Mouse (Mus musculus): ENCODE data around the gene Numbl.

- TF ChIP-seq CTCF (IDR thresholded peaks at IDR 0.05; ENCODE audit: borderline replicate concordance, insufficient read depth, low read depth, low read length), result no peak
- TF ChIP-seq POLR2A (IDR thresholded peaks at IDR 0.05; ENCODE audit: borderline replicate concordance, insufficient read depth, low read length), result no peak
These were observed 69.9 kb downstream of the Numbl start for GRCm38 (mm10) chr7:27328161-27328560.

Data from cerebellum, adult 2 months (tissue).